Mouse (Mus musculus) MEL (cell line): ENCODE measurements around the gene Dhx58. TPM values are rescaled to one million over a fixed set of nuclear protein-coding genes. Genes with fewer than 3 reads are reported as not detected.

Experiments used
- DNase-seq: peaks from one replicate; pipeline ENCODE4 v3.0.0; 2011; ENCODE audit warnings: low read depth, low spot score
- H3K27ac ChIP-seq: 2 replicates; pipeline ENCODE4 v1.5.1; 2012; ENCODE audit warnings: low read depth, mild to moderate bottlenecking, control low read depth, low read length, moderate library complexity; ENCODE audit not compliant: control insufficient read depth
- H3K27me3 ChIP-seq, 2 experiments: fragments of 150-350 bp in 1 of 2; sonication (generic) in 1 of 2; 2 replicates each; pipeline ENCODE4 v1.6.1; 2012; ENCODE audit warnings: low read length in 2 of 2, mild to moderate bottlenecking in 2 of 2, improper control_type of control experiment in 1 of 2, moderate library complexity in 1 of 2; ENCODE audit not compliant: insufficient read depth in 2 of 2, control insufficient read depth in 1 of 2
- H3K36me3 ChIP-seq, 2 experiments: 2 replicates each; pipeline ENCODE4 v1.6.1; 2012 to 2014; ENCODE audit warnings: low read length in 2 of 2, improper control_type of control experiment in 1 of 2, inconsistent platforms in 1 of 2, mild to moderate bottlenecking in 1 of 2; ENCODE audit not compliant: insufficient read depth in 2 of 2, control insufficient read depth in 1 of 2
- H3K4me1 ChIP-seq, 2 experiments: fragments of 150-350 bp in 1 of 2; sonication (generic) in 1 of 2; 2 replicates each; pipeline ENCODE4 v1.6.1; 2012; ENCODE audit warnings: low read length in 2 of 2, improper control_type of control experiment in 1 of 2, mild to moderate bottlenecking in 1 of 2; ENCODE audit not compliant: insufficient read depth in 2 of 2, control insufficient read depth in 1 of 2
- H3K4me3 ChIP-seq, 2 experiments: fragments of 150-350 bp in 1 of 2; sonication (generic) in 1 of 2; 2 replicates each; pipeline ENCODE4 v1.5.1; 2012; ENCODE audit warnings: low read depth in 2 of 2, low read length in 2 of 2, mild to moderate bottlenecking in 2 of 2, moderate library complexity in 2 of 2, control low read depth in 1 of 2, improper control_type of control experiment in 1 of 2; ENCODE audit not compliant: control insufficient read depth in 1 of 2, insufficient read depth in 1 of 2
- H3K79me2 ChIP-seq: 2 replicates; pipeline ENCODE4 v1.6.1; 2012; ENCODE audit warnings: mild to moderate bottlenecking, low read length, moderate library complexity; ENCODE audit not compliant: control insufficient read depth, poor library complexity, insufficient read depth
- H3K9ac ChIP-seq: 2 replicates; pipeline ENCODE4 v1.6.1; 2012; ENCODE audit warnings: low read depth, mild to moderate bottlenecking, control low read depth, low read length, moderate library complexity; ENCODE audit not compliant: control insufficient read depth, poor library complexity, severe bottlenecking
- H3K9me3 ChIP-seq: fragments of 150-350 bp; sonication (generic); replicated peaks from 2 replicates; pipeline ENCODE4 v1.6.1; 2012; ENCODE audit warnings: mild to moderate bottlenecking, low read length, improper control_type of control experiment, moderate library complexity; ENCODE audit not compliant: insufficient read depth
- CHD1 ChIP-seq: IDR thresholded peaks from 2 replicates; pipeline ENCODE4 v1.6.1; 2012; ENCODE audit warnings: low read depth, mild to moderate bottlenecking, inconsistent platforms, low read length, improper control_type of control experiment
- CTCF ChIP-seq, 3 experiments: IDR thresholded peaks in 2 of 3; conservative IDR thresholded peaks in 1 of 3; 2 replicates each; pipeline ENCODE4 v1.5.1; 2011 to 2012; ENCODE audit warnings: low read length in 3 of 3, low read depth in 2 of 3, mild to moderate bottlenecking in 2 of 3, improper control_type of control experiment in 1 of 3, inconsistent platforms in 1 of 3, mixed read lengths in 1 of 3, moderate library complexity in 1 of 3; ENCODE audit not compliant: control insufficient read depth in 1 of 3, insufficient read depth in 1 of 3, poor library complexity in 1 of 3, severe bottlenecking in 1 of 3
- E2F4 ChIP-seq: IDR thresholded peaks from 2 replicates; pipeline ENCODE4 v1.6.1; 2011; ENCODE audit warnings: low read depth, low read length, improper control_type of control experiment, borderline replicate concordance
- ELF1 ChIP-seq: IDR thresholded peaks from 2 replicates; pipeline ENCODE4 v1.6.1; 2014; ENCODE audit warnings: low read depth, mild to moderate bottlenecking, inconsistent platforms, low read length, improper control_type of control experiment, moderate library complexity
- EP300 ChIP-seq, 2 experiments: IDR thresholded peaks; 2 replicates each; pipeline ENCODE4 v1.6.1; 2011; ENCODE audit warnings: improper control_type of control experiment in 2 of 2, low read length in 2 of 2, low read depth in 1 of 2, mild to moderate bottlenecking in 1 of 2
- ETS1 ChIP-seq: IDR thresholded peaks from 2 replicates; pipeline ENCODE4 v1.6.1; 2012; ENCODE audit warnings: low read depth, mild to moderate bottlenecking, inconsistent platforms, low read length, improper control_type of control experiment, moderate library complexity
- GATA1 ChIP-seq: IDR thresholded peaks from 2 replicates; pipeline ENCODE4 v1.6.1; 2011; ENCODE audit warnings: low read depth, low read length, improper control_type of control experiment
- HCFC1 ChIP-seq: IDR thresholded peaks from 2 replicates; pipeline ENCODE4 v1.6.1; 2012; ENCODE audit warnings: low read depth, mild to moderate bottlenecking, inconsistent platforms, low read length, improper control_type of control experiment, moderate library complexity
- JUND ChIP-seq: IDR thresholded peaks from 2 replicates; pipeline ENCODE4 v1.6.1; 2011; ENCODE audit warnings: low read depth, mild to moderate bottlenecking, improper control_type of control experiment, low read length
- KAT2A ChIP-seq: conservative IDR thresholded peaks from 2 replicates; pipeline ENCODE4 v1.6.1; 2012; ENCODE audit warnings: low read depth, low read length, improper control_type of control experiment, inconsistent platforms
- MAFK ChIP-seq: IDR thresholded peaks from 2 replicates; pipeline ENCODE4 v1.6.1; 2011; ENCODE audit warnings: low read depth, mild to moderate bottlenecking, low read length, improper control_type of control experiment, borderline replicate concordance
- MAZ ChIP-seq: IDR thresholded peaks from 2 replicates; pipeline ENCODE4 v1.6.1; 2012; ENCODE audit warnings: low read depth, mild to moderate bottlenecking, inconsistent platforms, low read length, improper control_type of control experiment
- MEF2A ChIP-seq: IDR thresholded peaks from 2 replicates; pipeline ENCODE4 v1.6.1; 2014; ENCODE audit warnings: low read depth, mild to moderate bottlenecking, inconsistent platforms, low read length, improper control_type of control experiment; ENCODE audit not compliant: poor library complexity, insufficient replicate concordance, severe bottlenecking; ENCODE audit errors: extremely low read depth
- MXI1 ChIP-seq: IDR thresholded peaks from 2 replicates; pipeline ENCODE4 v1.6.1; 2011; ENCODE audit warnings: mild to moderate bottlenecking, low read depth, low read length, improper control_type of control experiment
- MYB ChIP-seq: IDR thresholded peaks from 2 replicates; pipeline ENCODE4 v1.6.1; 2011; ENCODE audit warnings: mild to moderate bottlenecking, low read depth, low read length, improper control_type of control experiment
- MYC ChIP-seq: IDR thresholded peaks from 2 replicates; pipeline ENCODE4 v1.6.1; 2011; ENCODE audit warnings: low read depth, mild to moderate bottlenecking, low read length, improper control_type of control experiment, moderate library complexity
- NELFE ChIP-seq: IDR thresholded peaks from 2 replicates; pipeline ENCODE4 v1.6.1; 2011; ENCODE audit warnings: low read depth, low read length, improper control_type of control experiment
- NRF1 ChIP-seq: IDR thresholded peaks from 2 replicates; pipeline ENCODE4 v1.6.1; 2014; ENCODE audit warnings: low read depth, mild to moderate bottlenecking, inconsistent platforms, low read length, improper control_type of control experiment, moderate library complexity; ENCODE audit not compliant: poor library complexity, insufficient read depth, severe bottlenecking
- POLR2A ChIP-seq, 2 experiments: IDR thresholded peaks; 2 replicates each; pipeline ENCODE4 v1.6.1; 2011 to 2012; ENCODE audit warnings: low read length in 2 of 2, mild to moderate bottlenecking in 2 of 2, control low read depth in 1 of 2, improper control_type of control experiment in 1 of 2, low read depth in 1 of 2, moderate library complexity in 1 of 2; ENCODE audit not compliant: control insufficient read depth in 1 of 2, insufficient read depth in 1 of 2, poor library complexity in 1 of 2
- POLR2AphosphoS2 ChIP-seq: IDR thresholded peaks from 2 replicates; pipeline ENCODE4 v1.6.1; 2011; ENCODE audit warnings: low read length, improper control_type of control experiment
- POLR2AphosphoS5 ChIP-seq: IDR thresholded peaks from 2 replicates; pipeline ENCODE4 v1.6.1; 2012; ENCODE audit warnings: low read depth, borderline replicate concordance, mild to moderate bottlenecking, inconsistent platforms, low read length, moderate library complexity, mixed read lengths
- RAD21 ChIP-seq: IDR thresholded peaks from 2 replicates; pipeline ENCODE4 v1.6.1; 2011; ENCODE audit warnings: mild to moderate bottlenecking, low read depth, low read length, improper control_type of control experiment
- RCOR1 ChIP-seq: IDR thresholded peaks from 2 replicates; pipeline ENCODE4 v1.6.1; 2012; ENCODE audit warnings: low read depth, mild to moderate bottlenecking, inconsistent platforms, low read length, improper control_type of control experiment
- SIN3A ChIP-seq: IDR thresholded peaks from 2 replicates; pipeline ENCODE4 v1.6.1; 2012; ENCODE audit warnings: low read length, improper control_type of control experiment, inconsistent platforms
- SMC3 ChIP-seq: IDR thresholded peaks from 2 replicates; pipeline ENCODE4 v1.6.1; 2011; ENCODE audit warnings: low read depth, low read length, improper control_type of control experiment
- TAL1 ChIP-seq: IDR thresholded peaks from 2 replicates; pipeline ENCODE4 v1.6.1; 2012; ENCODE audit warnings: mild to moderate bottlenecking, inconsistent platforms, low read length, moderate library complexity, mixed read lengths
- USF2 ChIP-seq, 2 experiments: IDR thresholded peaks; 2 replicates each; pipeline ENCODE4 v1.6.1; 2011 to 2012; ENCODE audit warnings: improper control_type of control experiment in 2 of 2, low read length in 2 of 2, borderline replicate concordance in 1 of 2, inconsistent platforms in 1 of 2, low read depth in 1 of 2, mild to moderate bottlenecking in 1 of 2; ENCODE audit not compliant: insufficient read depth in 1 of 2
- ZNF384 ChIP-seq: IDR thresholded peaks from 2 replicates; pipeline ENCODE4 v1.6.1; 2012; ENCODE audit warnings: low read depth, mild to moderate bottlenecking, inconsistent platforms, low read length, improper control_type of control experiment
- polyA plus RNA-seq, 2 experiments: library from polyadenylated mRNA; stranded (reverse) in 1 of 2; unstranded in 1 of 2; fragments of >175 nt in 1 of 2; fragments of >200 nt in 1 of 2; gene quantifications; 2 replicates each; pipeline versions ENCODE4 v1.2.1 to v1.2.4; 2012; ENCODE audit warnings: low replicate concordance in 2 of 2, low read depth in 1 of 2; ENCODE audit not compliant: insufficient read length in 2 of 2, insufficient read depth in 1 of 2, missing spikeins in 1 of 2
- total RNA-seq: library from RNA; depleted of rRNA; stranded (reverse); fragments of 300-350 nt; gene quantifications from 2 replicates; pipeline ENCODE4 v1.2.3, GENCODE M21; 2012

Gene Dhx58
- total and polyA plus RNA-seq, 3 experiments = 3.6 to 3.9 TPM; not detected in 1

- Histone ChIP-seq H3K9ac (no peak overlapping the region), H3K36me3 (0 out of 4 replicates have a peak, but pooled peaks cover 0 to 5% of the 10 kb centered on the region in 2 experiments), H3K4me3 (no peak overlapping the region), H3K79me2 (no peaks in the 10 kb centered on the region), H3K27ac (no peak overlapping the region), H3K27me3 (no peaks in the 10 kb centered on the region), H3K9me3 (no peaks in the 10 kb centered on the region), H3K4me1 (peaks cover 3 to 9% of the 10 kb centered on the region in 2 experiments; a peak in 3 of 4 replicates)
- no peak for DNase-seq
- no peak for TF ChIP-seq POLR2A (IDR thresholded peaks at IDR 0.05; ENCODE audit: control insufficient read depth in 1 of 2, insufficient read depth in 1 of 2, low read depth in 1 of 2, low read length in 2 of 2, poor library complexity in 1 of 2)
- no peak for TF ChIP-seq MAZ
- TF ChIP-seq MYB = no peak
- TF ChIP-seq RCOR1 = no peak
- no peak for TF ChIP-seq NELFE
- TF ChIP-seq MYC = no peak
- TF ChIP-seq MEF2A = no peak
- TF ChIP-seq USF2 (IDR thresholded peaks at IDR 0.05; ENCODE audit: borderline replicate concordance in 1 of 2, insufficient read depth in 1 of 2, low read depth in 1 of 2, low read length in 2 of 2) = no peak
- TF ChIP-seq ETS1 = no peak
- TF ChIP-seq CTCF (IDR thresholded peaks at IDR 0.05 in 2 of 3, conservative IDR thresholded peaks at IDR 0.05 in 1 of 3; ENCODE audit: control insufficient read depth in 1 of 3, insufficient read depth in 1 of 3, low read depth in 2 of 3, low read length in 3 of 3, poor library complexity in 1 of 3, severe bottlenecking in 1 of 3) = no peak
- TF ChIP-seq NRF1 = no peak
- no peak for TF ChIP-seq SMC3
- no peak for TF ChIP-seq HCFC1
- no peak for TF ChIP-seq CHD1
- no peak for TF ChIP-seq MXI1
- no peak for TF ChIP-seq E2F4
- TF ChIP-seq MAFK = no peak
- TF ChIP-seq ELF1 = no peak
Observed at GRCm38 (mm10) chr11:100752294-100752693, 48.2 kb upstream of the Dhx58 start.

- no peak for DNase-seq
- no peaks in the 10 kb centered on the region for H3K9me3 ChIP-seq
- H3K36me3 ChIP-seq = 0 out of 4 replicates have a peak, but pooled peaks cover 0 to 5% of the 10 kb centered on the region in 2 experiments
- TF ChIP-seq TAL1 (no peak), CHD1 (no peak), MYB (no peak), USF2 (IDR thresholded peaks at IDR 0.05; ENCODE audit: borderline replicate concordance in 1 of 2, insufficient read depth in 1 of 2, low read depth in 1 of 2, low read length in 2 of 2) (no peak), POLR2AphosphoS2 (no peak), ZNF384 (no peak), EP300 (IDR thresholded peaks at IDR 0.05; ENCODE audit: low read depth in 1 of 2, low read length in 2 of 2) (no peak), SIN3A (no peak), JUND (no peak), NELFE (no peak), RCOR1 (no peak), MYC (no peak), GATA1 (no peak), RAD21 (no peak), POLR2AphosphoS5 (no peak), KAT2A (no peak), E2F4 (no peak), MAZ (no peak)
- no peaks in the 10 kb centered on the region for H3K27me3 ChIP-seq
- peaks cover 3 to 9% of the 10 kb centered on the region in 2 experiments; a peak in 3 of 4 replicates for H3K4me1 ChIP-seq
- H3K79me2 ChIP-seq = no peaks in the 10 kb centered on the region
- no peak overlapping the region for H3K4me3 ChIP-seq
- H3K9ac ChIP-seq = no peak overlapping the region
- H3K27ac ChIP-seq = no peak overlapping the region
Observed at GRCm38 (mm10) chr11:100750127-100750526, 46.1 kb upstream of the Dhx58 start.
